Mouse (Mus musculus) megakaryocyte progenitor cell, adult 5-6 weeks (primary cell): ENCODE results near the gene Krtap1-5. TPM values are rescaled to one million over a fixed set of nuclear protein-coding genes. Genes with fewer than 3 reads are reported as not detected.
"Not testable (repeated sequence)": the region's sequence is repeated elsewhere in the genome, so short reads cannot be mapped to it uniquely, and the experiment has no call there.

Experiments
- ATAC-seq: replicated peaks from 2 replicates; pipeline ENCODE4 v1.8.0; 2016; ENCODE audit warnings: mild to moderate bottlenecking, moderate TSS enrichment, inconsistent platforms; ENCODE audit not compliant: poor library complexity
- total RNA-seq, 2 experiments: library from RNA; stranded (forward) in 1 of 2; stranded (reverse) in 1 of 2; fragments of 157-497, 149-512 nt in 1 of 2; fragments of 200-1000 nt in 1 of 2; gene quantifications; 2 replicates each; pipeline versions ENCODE4 v1.2.3 to v1.2.4; 2015 to 2017

Krtap1-5 gene
- total RNA-seq (2015): not detected in 2 replicates
- not detected in 2 replicates for total RNA-seq (2017)

GRCm38 (mm10) chr11:99580636-99581035 is at the start of gene Krtap1-5:
Gene Krtap1-5, minus strand, starts transcription at chr11:99581016.
- ATAC-seq: no peak

GRCm38 (mm10) chr11:99628138-99628537 is 47.3 kb upstream of the Krtap1-5 start, which contains the start of gene Krtap4-1:
Gene Krtap4-1, minus strand, starts transcription at chr11:99628238.
- ATAC-seq: no peak

GRCm38 (mm10) chr11:99620335-99620734 is 39.5 kb upstream of the Krtap1-5 start, which contains the start of gene Gm11562:
Gene Gm11562, minus strand, starts transcription at chr11:99620435.
- no peak for ATAC-seq

GRCm38 (mm10) chr11:99614796-99615363 is 34.1 kb upstream of the Krtap1-5 start, which contains the start of gene Krtap2-4:
Gene Krtap2-4, minus strand, starts transcription at chr11:99614846.
- no peak for ATAC-seq

- not testable (repeated sequence) for ATAC-seq
Observed at GRCm38 (mm10) chr11:99610089-99610488, 29.3 kb upstream of the Krtap1-5 start, which contains the start of gene Gm11937. Gene Gm11937, minus strand, starts transcription at chr11:99610189.

GRCm38 (mm10) chr11:99609126-99609525 is 28.3 kb upstream of the Krtap1-5 start:
- no peak for ATAC-seq

GRCm38 (mm10) chr11:99603208-99603607 is 22.4 kb upstream of the Krtap1-5 start, which contains the start of gene Gm11938:
Gene Gm11938, minus strand, starts transcription at chr11:99603308.
- not testable (repeated sequence) for ATAC-seq

- not testable (repeated sequence) for ATAC-seq
Observed at GRCm38 (mm10) chr11:99597742-99598141, 16.9 kb upstream of the Krtap1-5 start, which contains the start of gene Krtap9-3. Gene Krtap9-3, minus strand, starts transcription at chr11:99598105.

GRCm38 (mm10) chr11:99590981-99591380 is 10.2 kb upstream of the Krtap1-5 start, which contains the start of gene Krtap1-3:
Gene Krtap1-3, minus strand, starts transcription at chr11:99591339.
- no peak for ATAC-seq

GRCm38 (mm10) chr11:99585096-99585495 is 4.3 kb upstream of the Krtap1-5 start:
- no peak for ATAC-seq

GRCm38 (mm10) chr11:99583245-99583704 is 2.5 kb upstream of the Krtap1-5 start, which contains the start of gene Krtap1-4:
Gene Krtap1-4, minus strand, starts transcription at chr11:99583654.
- no peak for ATAC-seq

- ATAC-seq: no peak
Observed at GRCm38 (mm10) chr11:99581564-99581963, 748 bp upstream of the Krtap1-5 start.

- ATAC-seq: no peak
Observed at GRCm38 (mm10) chr11:99581051-99581450, 235 bp upstream of the Krtap1-5 start.

- peak; percentile 92 for ATAC-seq
Observed at GRCm38 (mm10) chr11:99574106-99574505, 6.7 kb downstream of the Krtap1-5 start.

- ATAC-seq: no peak
Observed at GRCm38 (mm10) chr11:99573164-99573563, 7.7 kb downstream of the Krtap1-5 start.

GRCm38 (mm10) chr11:99566530-99566929 is 14.3 kb downstream of the Krtap1-5 start, which contains the start of gene Krtap3-1:
Gene Krtap3-1, minus strand, starts transcription at chr11:99566630.
- no peak for ATAC-seq

GRCm38 (mm10) chr11:99562580-99562979 is 18.2 kb downstream of the Krtap1-5 start:
- ATAC-seq: no peak

GRCm38 (mm10) chr11:99559366-99559765 is 21.4 kb downstream of the Krtap1-5 start, which contains the start of gene Gm11939:
Gene Gm11939, minus strand, starts transcription at chr11:99559466.
- ATAC-seq: no peak

- ATAC-seq: no peak
Observed at GRCm38 (mm10) chr11:99557976-99558745, 22.7 kb downstream of the Krtap1-5 start.

GRCm38 (mm10) chr11:99556753-99557152 is 24.1 kb downstream of the Krtap1-5 start, which contains the start of gene Krtap3-2:
Gene Krtap3-2, minus strand, starts transcription at chr11:99556853.
- no peak for ATAC-seq

GRCm38 (mm10) chr11:99556195-99556594 is 24.6 kb downstream of the Krtap1-5 start:
- no peak for ATAC-seq
